Mouse (Mus musculus): ENCODE data around the gene Olfr1381. TPM values are rescaled to one million over a fixed set of nuclear protein-coding genes. Genes with fewer than 3 reads are reported as not detected.
"Not testable (repeated sequence)": the region's sequence is repeated elsewhere in the genome, so short reads cannot be mapped to it uniquely, and the experiment has no call there.

Gene Olfr1381
- total RNA-seq (2021), result not detected
- long read RNA-seq, experiment 1, result 0 reads
- long read RNA-seq, experiment 2, result 0 reads

DNA sequence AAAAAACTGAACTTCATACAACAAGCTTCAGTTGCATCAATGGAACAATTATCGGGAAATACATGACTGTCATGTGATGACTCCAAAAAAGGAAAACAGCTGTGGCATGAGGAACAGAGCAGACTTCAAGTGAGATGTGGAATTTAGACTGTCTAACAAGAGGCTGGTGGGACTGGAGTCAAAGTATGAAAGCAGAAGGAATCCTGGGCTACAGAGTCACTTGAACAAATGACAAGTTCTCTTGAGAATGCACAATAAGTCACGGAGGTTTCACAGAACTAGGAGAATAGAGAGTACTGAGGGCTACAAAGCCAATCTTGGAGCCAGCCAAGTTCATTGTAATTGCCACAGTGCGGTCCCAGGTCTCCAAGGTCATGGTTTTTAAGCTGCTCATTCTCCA lies at the start of gene Olfr1381:
TSS of gene Olfr1381 (plus strand) at position 301 of the 400 bp plus-strand sequence.
- intact Hi-C loops (cut with DNase I); DNase-seq (ENCODE audit: low spot score in 2 of 2): not testable (repeated sequence)

DNA sequence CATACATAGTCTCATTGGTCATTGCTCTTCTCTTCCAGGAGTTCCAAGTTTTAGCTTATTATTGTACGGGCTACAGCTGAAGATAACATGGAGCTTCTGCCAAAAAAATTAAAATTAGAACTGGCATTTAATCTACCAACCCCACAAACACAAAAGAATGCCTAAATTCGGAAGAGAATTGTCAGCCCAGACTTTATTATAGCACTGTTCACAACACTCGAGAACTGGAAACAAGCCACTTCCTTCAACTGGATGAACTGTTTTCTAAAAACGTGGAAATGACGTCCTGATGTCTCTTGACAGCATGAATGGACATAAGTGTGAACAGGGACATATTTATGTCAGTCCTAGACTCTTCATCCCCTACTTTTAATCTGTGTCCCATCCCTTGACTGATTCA lies 25.2 kb upstream of the Olfr1381 start:
- peak; percentile 6 to 58 for DNase-seq (ENCODE audit: low spot score in 2 of 2)
- intact Hi-C loops (cut with DNase I), result no loop called here

DNA sequence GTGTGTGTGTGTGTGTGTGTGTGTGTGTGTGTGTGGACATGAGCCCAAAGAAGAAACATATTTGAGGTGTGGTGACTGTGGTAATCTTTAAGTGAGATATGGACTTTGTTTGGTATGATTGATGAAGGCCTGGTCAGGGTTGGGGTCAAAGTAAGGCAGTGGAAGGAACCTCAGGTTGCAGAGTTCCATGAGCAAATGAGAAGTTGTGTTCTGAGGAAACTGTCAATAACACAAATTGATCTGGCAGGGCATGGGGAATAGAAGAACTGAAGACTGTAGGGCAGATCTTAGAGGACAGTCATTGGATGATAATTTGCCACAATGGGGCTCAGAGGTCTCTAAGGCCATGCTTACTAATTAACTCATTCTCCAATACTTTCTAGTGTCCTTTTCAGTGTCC lies 23.9 kb upstream of the Olfr1381 start, which contains the start of gene Olfr1383:
TSS of gene Olfr1383 (plus strand) at position 301 of the 400 bp plus-strand sequence.
- intact Hi-C loops (cut with DNase I), result no loop called here

DNA sequence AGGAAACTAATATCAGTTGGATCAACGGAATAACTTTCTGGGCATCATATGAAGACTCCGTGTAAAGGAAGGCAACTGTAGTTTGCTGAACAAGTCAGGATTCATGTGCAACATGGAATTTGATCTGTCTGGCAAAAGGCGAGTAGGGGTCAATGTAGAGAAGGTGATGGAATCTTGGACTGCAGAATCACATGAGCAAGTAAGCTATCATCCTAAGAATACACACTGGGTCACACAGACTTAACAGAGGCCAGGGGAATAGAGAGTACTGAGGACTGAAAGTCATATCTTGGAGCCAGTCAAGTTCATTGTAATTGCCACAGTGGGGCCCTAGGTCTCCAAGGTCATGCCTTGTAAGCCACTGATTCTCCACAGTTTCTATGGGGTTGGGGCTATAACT lies 15.3 kb upstream of the Olfr1381 start, which contains the start of gene Olfr1382:
TSS of gene Olfr1382 (plus strand) at position 301 of the 400 bp plus-strand sequence.
- intact Hi-C loops (cut with DNase I), result no loop called here
- DNase-seq (ENCODE audit: low spot score in 2 of 2), result no peak

More for the DNA sequence above, 23.9 kb upstream of the Olfr1381 start, which contains the start of gene Olfr1383:
- no peak for DNase-seq (ENCODE audit: low spot score in 2 of 2)

DNA sequence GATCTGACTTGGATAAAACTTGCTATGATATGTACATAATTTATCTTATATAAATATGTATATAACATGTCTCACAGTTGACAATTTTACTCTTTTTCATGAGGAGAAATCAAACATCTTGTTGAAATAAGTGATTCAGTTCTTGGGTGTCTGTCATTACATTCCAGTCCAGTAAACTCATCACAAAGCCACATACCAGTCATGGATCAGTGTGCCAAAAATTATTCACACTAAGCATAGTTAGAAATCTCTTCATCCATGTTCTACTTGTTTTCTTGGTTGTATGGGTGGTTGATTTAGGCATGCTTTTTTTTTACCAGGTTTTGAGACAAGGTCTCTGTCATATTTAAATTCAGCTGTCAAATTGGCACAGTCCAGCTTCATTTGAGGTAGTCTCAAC lies 10.5 kb upstream of the Olfr1381 start:
- intact Hi-C loops (cut with DNase I), result loop anchor here (10.0 kb wide), 1 partner anchor 258 kb away; the partner anchor contains the start of gene Olfr1393
- DNase-seq (ENCODE audit: low spot score in 2 of 2), result no peak

DNA sequence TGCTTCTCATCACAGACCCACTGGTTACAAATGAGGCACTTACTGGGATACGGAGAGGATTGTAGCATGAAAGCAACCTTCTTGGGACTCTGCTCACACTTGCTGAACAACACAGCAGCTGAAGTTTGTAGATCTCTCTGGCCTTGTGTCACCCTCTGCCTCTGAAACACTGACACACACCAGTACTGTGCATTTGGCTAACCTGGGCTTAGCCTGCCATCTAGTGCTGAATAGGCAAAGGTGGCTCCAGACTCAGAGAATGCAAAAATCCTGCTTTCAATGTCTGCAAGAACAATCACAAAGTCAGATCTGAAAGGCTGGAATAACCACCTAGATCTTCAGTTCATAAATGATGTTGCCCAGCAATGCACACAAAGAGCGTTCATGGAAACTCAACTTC lies 6.6 kb upstream of the Olfr1381 start:
- peak; percentile 63 to 66 for DNase-seq (ENCODE audit: low spot score in 2 of 2)
- intact Hi-C loops (cut with DNase I), result loop anchor here (5.0 to 10.0 kb wide), 2 partner anchors 262 to 344 kb away; partner anchors contain the start of gene Olfr1393

DNA sequence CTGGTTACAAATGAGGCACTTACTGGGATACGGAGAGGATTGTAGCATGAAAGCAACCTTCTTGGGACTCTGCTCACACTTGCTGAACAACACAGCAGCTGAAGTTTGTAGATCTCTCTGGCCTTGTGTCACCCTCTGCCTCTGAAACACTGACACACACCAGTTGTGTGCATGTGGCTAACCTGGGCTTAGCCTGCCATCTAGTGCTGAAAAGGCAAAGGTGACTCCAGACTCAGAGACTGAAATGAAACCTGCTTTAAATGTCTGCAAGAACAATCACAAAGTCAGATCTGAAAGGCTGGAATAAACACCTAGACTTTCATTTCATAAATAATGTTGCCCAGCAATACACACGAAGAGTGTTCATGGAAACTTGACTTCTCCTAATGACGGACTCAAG lies 10.8 kb downstream of the Olfr1381 start:
- intact Hi-C loops (cut with DNase I), result not testable (repeated sequence)
- DNase-seq (ENCODE audit: low spot score in 2 of 2), result peak; percentile 25 to 32

GRCm38 (mm10) chr11:49556578-49556977 lies 13.3 kb downstream of the Olfr1381 start, which contains the start of gene Olfr1380:
TSS of gene Olfr1380 (plus strand) at chr11:49556878.
- intact Hi-C loops (cut with DNase I); DNase-seq (ENCODE audit: low spot score in 2 of 2): not testable (repeated sequence)

DNA sequence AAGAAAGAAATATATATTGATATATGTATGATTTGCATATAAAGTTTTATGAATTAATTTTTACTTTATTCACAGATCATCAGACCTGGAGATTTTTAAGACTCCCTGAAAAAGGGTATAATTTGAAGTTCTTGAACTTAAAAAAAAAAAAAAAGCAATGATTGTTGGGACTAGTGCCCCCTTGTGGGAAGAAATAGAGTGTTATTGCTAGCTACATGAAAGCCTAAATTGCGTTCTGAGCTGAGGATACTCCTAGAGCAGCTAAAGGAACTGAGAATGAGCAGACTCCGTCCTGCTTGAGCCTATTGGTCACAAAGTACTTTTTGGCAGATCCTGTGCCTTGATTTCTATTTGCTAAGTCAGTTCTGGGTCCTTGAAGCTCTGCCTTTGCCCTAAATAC lies 31.8 kb downstream of the Olfr1381 start:
- DNase-seq (ENCODE audit: low spot score in 2 of 2); intact Hi-C loops (cut with DNase I): not testable (repeated sequence)

- DNase-seq (ENCODE audit: low spot score in 2 of 2); intact Hi-C loops (cut with DNase I): not testable (repeated sequence)
These were observed 37.2 kb downstream of the Olfr1381 start for GRCm38 (mm10) chr11:49580452-49580851.

DNA sequence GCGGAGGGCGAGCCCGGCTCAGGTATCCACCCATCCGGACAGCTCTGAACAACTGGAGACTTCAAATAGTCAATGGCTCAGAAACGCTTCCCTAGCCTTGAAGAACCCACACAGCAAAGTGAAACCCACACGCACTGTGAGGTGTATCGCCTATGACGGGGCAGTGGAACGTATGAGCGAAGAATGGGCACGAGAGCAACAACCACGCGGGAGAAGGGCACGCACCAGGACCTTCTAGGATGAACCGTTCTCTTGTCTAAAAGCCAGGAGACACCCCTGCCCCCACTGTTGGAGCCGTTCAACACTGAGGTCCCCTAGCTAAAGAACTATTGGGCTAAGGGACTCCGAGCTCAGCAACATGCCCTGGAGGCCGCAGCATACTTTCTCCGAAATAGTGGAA lies 47.0 kb downstream of the Olfr1381 start:
- intact Hi-C loops (cut with DNase I), result no loop called here
- DNase-seq (ENCODE audit: low spot score in 2 of 2), result no peak

GRCm38 (mm10) chr11:49597149-49597548 lies 53.9 kb downstream of the Olfr1381 start:
- intact Hi-C loops (cut with DNase I); DNase-seq (ENCODE audit: low spot score in 2 of 2): not testable (repeated sequence)

Other genes starting within 250 kb of the Olfr1381 start
- not detected for gene Olfr10, start 238.7 kb upstream of the Olfr1381 start, total RNA-seq (2021)
- not detected for gene Olfr1391, start 220.7 kb upstream of the Olfr1381 start, total RNA-seq (2021)
- not detected for gene Olfr1390, start 208.3 kb upstream of the Olfr1381 start, total RNA-seq (2021)
- not detected for gene Olfr1389, start 120.4 kb upstream of the Olfr1381 start, total RNA-seq (2021)
- gene Olfr1388, start 106.8 kb upstream of the Olfr1381 start, total RNA-seq (2021), result under 1 TPM; 0.17 to 0.53 TPM
- gene Olfr1387, start 88.1 kb upstream of the Olfr1381 start, total RNA-seq (2021), result not detected
- gene Olfr1386, start 78.4 kb upstream of the Olfr1381 start, total RNA-seq (2021), result not detected
- gene Olfr1385, start 54.4 kb upstream of the Olfr1381 start, total RNA-seq (2021), result under 1 TPM in 1 of 2 experiments, not detected in 1; 0.13 TPM
- gene Olfr1384, start 36.7 kb upstream of the Olfr1381 start, total RNA-seq (2021), result under 1 TPM; 0.34 to 0.35 TPM
- gene Olfr1383, start 23.8 kb upstream of the Olfr1381 start, total RNA-seq (2021), result under 1 TPM in 1 of 2 experiments, not detected in 1; 0.53 TPM
- gene Olfr1382, start 15.2 kb upstream of the Olfr1381 start, total RNA-seq (2021), result not detected
- not detected for gene Olfr1380, start 13.4 kb downstream of the Olfr1381 start, total RNA-seq (2021)
- 1 to 10 TPM; 3.2 to 3.6 TPM for gene Flt4, start 65.8 kb downstream of the Olfr1381 start, total RNA-seq (2021)
- gene Scgb3a1, start 120.2 kb downstream of the Olfr1381 start, total RNA-seq (2021), result not detected
- 10 to 100 TPM; 42.6 to 45.2 TPM for gene Cnot6, start 169.3 kb downstream of the Olfr1381 start, total RNA-seq (2021)

Measured in left cerebral cortex, postnatal 14 days (tissue).